Mouse (Mus musculus): Measurements from ENCODE around the gene Glg1.

GRCm38 (mm10) chr8:111305031-111305730 is 46.2 kb upstream of the Glg1 start:
- TF ChIP-seq CTCF (IDR thresholded peaks at IDR 0.05; ENCODE audit: low read depth) (no peak), EP300 (IDR thresholded peaks at IDR 0.05; ENCODE audit: low read depth) (no peak)
